In the genomic region with DNA sequence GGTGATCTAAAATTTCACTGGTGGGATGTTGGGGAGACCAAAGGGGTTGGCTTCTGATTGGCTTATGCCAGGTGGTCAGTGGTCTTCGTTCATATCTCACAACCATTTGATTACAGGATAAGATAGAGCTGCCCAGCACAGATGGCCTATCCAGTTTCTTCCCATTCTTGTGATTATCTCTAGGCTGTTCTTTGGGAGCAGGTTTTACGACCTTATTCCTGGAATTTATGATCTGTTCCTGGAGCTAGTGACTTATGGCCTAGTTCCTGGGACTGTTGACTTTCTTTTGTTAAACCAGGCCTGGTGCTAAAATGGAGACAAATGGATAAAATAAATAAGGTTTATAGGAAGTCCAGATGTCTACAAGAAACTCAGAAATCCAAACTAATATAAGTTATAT, we compare ENCODE assay signal across 26 mouse cellular contexts. TPM values are rescaled to one million over a fixed set of nuclear protein-coding genes. Genes with fewer than 3 reads are reported as not detected.
"Had no signal": no experiment of that assay in that cellular context is flagged by ENCODE, and none has a peak within 500 bp of the region (broad histone marks: within the 10 kb centered on the region; RNA-seq: fewer than 3 reads in every experiment).

No protein-coding gene starts in this region.

- H3K27ac ChIP-seq: midbrain, embryonic 10.5 days; midbrain, embryonic 12.5 days; neural tube, embryonic 13.5 days; neural tube, embryonic 15.5 days had no signal

- H3K9ac ChIP-seq: lung, embryonic 14.5 days; midbrain, embryonic 12.5 days; neural tube, embryonic 13.5 days; neural tube, embryonic 15.5 days had no signal

- H3K36me3 ChIP-seq: midbrain, embryonic 10.5 days; midbrain, embryonic 12.5 days; neural tube, embryonic 13.5 days; neural tube, embryonic 15.5 days had no signal

- H3K4me2 ChIP-seq: lung, embryonic 14.5 days; midbrain, embryonic 12.5 days; neural tube, embryonic 13.5 days; neural tube, embryonic 15.5 days had no signal

- H3K4me1 ChIP-seq: midbrain, embryonic 10.5 days; midbrain, embryonic 12.5 days; neural tube, embryonic 13.5 days; neural tube, embryonic 15.5 days had no signal

- H3K4me3 ChIP-seq: midbrain, embryonic 10.5 days; midbrain, embryonic 12.5 days; myocyte; neural tube, embryonic 13.5 days; neural tube, embryonic 15.5 days had no signal

- ATAC-seq: midbrain, embryonic 16.5 days had no signal

- H3K9me3 ChIP-seq: midbrain, embryonic 10.5 days; midbrain, embryonic 12.5 days; neural tube, embryonic 13.5 days; neural tube, embryonic 15.5 days had no signal

- DNase-seq: lung, embryonic 14.5 days; lung, postnatal 10 days; lung, postnatal 4 days; midbrain, embryonic 14.5 days; retina, postnatal 1 day; right cerebral cortex, adult 18-20 months; right cerebral cortex, postnatal 25 days; right cerebral cortex, postnatal 4 days; spleen, adult 18-20 months; thymus, adult 18-20 months; thymus, postnatal 14 days; thymus, postnatal 36 days had no signal

- H3K27me3 ChIP-seq: midbrain, embryonic 12.5 days; neural tube, embryonic 13.5 days; neural tube, embryonic 15.5 days had no signal

RNA-seq across cellular contexts. Expression of a gene that starts 3.5 kb away (rescaled TPM):
- total RNA-seq: megakaryocyte, adult 5-6 weeks; megakaryocyte-erythroid progenitor cell, adult 5-6 weeks had no signal
- polyA plus RNA-seq: lung, embryonic 14.5 days; lung, embryonic 16.5 days; midbrain, embryonic 10.5 days; midbrain, embryonic 12.5 days; midbrain, embryonic 14.5 days; midbrain, embryonic 16.5 days; myocyte; neural tube, embryonic 11.5 days; neural tube, embryonic 13.5 days; neural tube, embryonic 15.5 days; small intestine, adult 2 months; stomach, embryonic 14.5 days; stomach, embryonic 16.5 days; thymus, postnatal 0 days had no signal

RNA-seq across cellular contexts. Expression of a gene that starts 14.3 kb away (rescaled TPM):
- total RNA-seq: megakaryocyte, adult 5-6 weeks; megakaryocyte-erythroid progenitor cell, adult 5-6 weeks had no signal
- polyA plus RNA-seq: lung, embryonic 14.5 days; lung, embryonic 16.5 days; midbrain, embryonic 10.5 days; midbrain, embryonic 12.5 days; midbrain, embryonic 14.5 days; midbrain, embryonic 16.5 days; myocyte; neural tube, embryonic 11.5 days; neural tube, embryonic 13.5 days; neural tube, embryonic 15.5 days; small intestine, adult 2 months; stomach, embryonic 14.5 days; stomach, embryonic 16.5 days; thymus, postnatal 0 days had no signal

RNA-seq across cellular contexts. Expression of a gene that starts 20.2 kb away (rescaled TPM):
- total RNA-seq: megakaryocyte-erythroid progenitor cell, adult 5-6 weeks had no signal
- polyA plus RNA-seq: lung, embryonic 14.5 days; lung, embryonic 16.5 days; midbrain, embryonic 10.5 days; midbrain, embryonic 12.5 days; midbrain, embryonic 14.5 days; midbrain, embryonic 16.5 days; myocyte; neural tube, embryonic 11.5 days; neural tube, embryonic 13.5 days; neural tube, embryonic 15.5 days; small intestine, adult 2 months; stomach, embryonic 14.5 days; stomach, embryonic 16.5 days; thymus, postnatal 0 days had no signal

RNA-seq across cellular contexts. Expression of a gene that starts 20.5 kb away (rescaled TPM):
- total RNA-seq: megakaryocyte-erythroid progenitor cell, adult 5-6 weeks had no signal

RNA-seq across cellular contexts. Expression of a gene that starts 42.3 kb away (rescaled TPM):
- total RNA-seq: megakaryocyte, adult 5-6 weeks; megakaryocyte-erythroid progenitor cell, adult 5-6 weeks had no signal
- polyA plus RNA-seq: lung, embryonic 14.5 days; lung, embryonic 16.5 days; midbrain, embryonic 10.5 days; midbrain, embryonic 12.5 days; midbrain, embryonic 14.5 days; midbrain, embryonic 16.5 days; myocyte; neural tube, embryonic 11.5 days; neural tube, embryonic 13.5 days; neural tube, embryonic 15.5 days; small intestine, adult 2 months; stomach, embryonic 14.5 days; stomach, embryonic 16.5 days; thymus, postnatal 0 days had no signal
